Comparison of ENCODE assay signal across 8 mouse cellular contexts in the genomic region with DNA sequence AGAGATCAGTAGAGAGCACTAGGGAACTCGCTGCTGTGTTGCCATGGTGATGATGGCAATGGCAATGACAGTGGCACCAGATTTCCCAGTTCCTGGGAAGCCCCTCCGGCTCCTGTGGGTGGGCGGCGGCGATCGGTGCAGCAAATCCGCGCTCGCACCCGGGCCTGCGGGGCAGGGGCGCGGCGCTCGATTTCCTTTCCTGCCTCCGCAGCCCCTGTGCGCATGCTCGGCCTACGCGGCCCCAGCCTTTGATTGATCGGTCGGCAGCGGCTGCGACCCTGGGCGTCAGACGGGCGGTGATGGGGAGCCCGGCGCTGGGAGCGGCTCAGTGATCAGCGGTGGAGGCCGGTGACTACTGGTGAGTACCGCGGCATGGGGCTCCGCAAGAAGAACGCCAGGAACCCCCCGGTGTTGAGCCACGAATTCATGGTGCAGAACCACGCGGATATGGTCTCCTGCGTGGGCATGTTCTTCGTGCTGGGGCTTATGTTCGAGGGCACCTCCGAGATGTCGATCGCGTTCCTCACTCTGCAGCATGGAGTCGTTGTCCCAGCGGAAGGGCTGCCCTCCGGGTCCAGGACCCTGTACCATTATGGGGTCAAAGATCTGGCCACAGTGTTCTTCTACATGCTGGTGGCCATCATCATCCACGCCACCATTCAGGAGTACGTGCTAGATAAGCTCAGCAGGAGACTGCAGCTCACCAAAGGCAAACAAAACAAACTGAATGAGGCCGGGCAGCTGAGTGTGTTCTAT. TPM values are rescaled to one million over a fixed set of nuclear protein-coding genes. Genes with fewer than 3 reads are reported as not detected.
DNase-seq lines count a peak whose midpoint lies in the region; ATAC-seq and TF ChIP-seq lines count a peak whose summit lies in the region.

Gene Tram1l1 (plus strand): TSS at position 35 of the 756 bp plus-strand sequence.

- H3K4me3 ChIP-seq in lung, embryonic 14.5 days (ENCODE audit: low read depth, low read length) = peak within 1 kb of the TSS; percentile 60
- peak within 1 kb of the TSS; percentile 67 for H3K4me3 ChIP-seq in cortical plate, adult 2 months (ENCODE audit: insufficient read depth, low read length)
- peak within 1 kb of the TSS; percentile 50 for H3K4me3 ChIP-seq in kidney, postnatal 0 days (replicated peaks; ENCODE audit: low read depth, low read length)
- H3K4me3 ChIP-seq in limb, embryonic 15.5 days = peak within 1 kb of the TSS; percentile 65
- peak within 1 kb of the TSS; percentile 61 for H3K4me3 ChIP-seq in neural tube, embryonic 12.5 days

- TF ChIP-seq CTCF in lung, embryonic 14.5 days (IDR thresholded peaks at IDR 0.05; ENCODE audit: low read depth) = no peak
- no peak for TF ChIP-seq CTCF in cortical plate, adult 2 months (IDR thresholded peaks at IDR 0.05; ENCODE audit: extremely low read depth, insufficient read depth, low read length)
- TF ChIP-seq CTCF in kidney, postnatal 0 days (IDR thresholded peaks at IDR 0.05; ENCODE audit: low read depth) = no peak

- H3K4me1 ChIP-seq in lung, embryonic 14.5 days (ENCODE audit: insufficient read depth) = peaks cover 3% of the 10 kb centered on the region; the same call in 1 of the 2 replicates
- H3K4me1 ChIP-seq in cortical plate, adult 2 months (ENCODE audit: control insufficient read depth, insufficient read depth, low read length) = no peaks in the 10 kb centered on the region
- no peaks in the 10 kb centered on the region for H3K4me1 ChIP-seq in kidney, postnatal 0 days (replicated peaks; ENCODE audit: insufficient read depth, low read length)
- H3K4me1 ChIP-seq in limb, embryonic 15.5 days = 0 out of 2 replicates have a peak, but pooled peaks cover 3% of the 10 kb centered on the region
- H3K4me1 ChIP-seq in neural tube, embryonic 12.5 days = peaks cover 6% of the 10 kb centered on the region

- no peaks in the 10 kb centered on the region for H3K27me3 ChIP-seq in lung, embryonic 14.5 days (ENCODE audit: insufficient read depth, low read length)
- H3K27me3 ChIP-seq in kidney, postnatal 0 days (ENCODE audit: insufficient read depth, low read length) = no peaks in the 10 kb centered on the region
- no peaks in the 10 kb centered on the region for H3K27me3 ChIP-seq in limb, embryonic 15.5 days
- H3K27me3 ChIP-seq in neural tube, embryonic 12.5 days (replicated peaks) = no peaks in the 10 kb centered on the region

- H3K9ac ChIP-seq in lung, embryonic 14.5 days = peak within 1 kb of the TSS; percentile 65
- peak within 1 kb of the TSS; percentile 49 for H3K9ac ChIP-seq in kidney, postnatal 0 days (ENCODE audit: low read depth, low read length)
- peak within 1 kb of the TSS; percentile 64 for H3K9ac ChIP-seq in limb, embryonic 15.5 days
- H3K9ac ChIP-seq in neural tube, embryonic 12.5 days = peak within 1 kb of the TSS; percentile 74

- peak within 1 kb of the TSS; percentile 81 for H3K4me2 ChIP-seq in lung, embryonic 14.5 days
- peak within 1 kb of the TSS; percentile 76 for H3K4me2 ChIP-seq in kidney, postnatal 0 days (ENCODE audit: low read length)
- peak within 1 kb of the TSS; percentile 70 for H3K4me2 ChIP-seq in limb, embryonic 15.5 days
- H3K4me2 ChIP-seq in neural tube, embryonic 12.5 days (replicated peaks) = peak within 1 kb of the TSS; percentile 70

- TF ChIP-seq POLR2A in cortical plate, adult 2 months (IDR thresholded peaks at IDR 0.05; ENCODE audit: extremely low read depth, insufficient read depth, low read length) = peak; percentile 20; the same call in 1 of the 2 replicates

- peak; percentile 90 for DNase-seq in lung, embryonic 14.5 days
- DNase-seq in lung, adult 18-20 months = no peak
- DNase-seq in gastrocnemius, postnatal 4 days (ENCODE audit: low spot score in 2 of 2) = peak; percentile 21 to 56
- DNase-seq in kidney, postnatal 0 days (ENCODE audit: low spot score) = peak; percentile 82
- peak; percentile 23 for DNase-seq in urinary bladder, postnatal 25 days (ENCODE audit: low spot score)

- ATAC-seq in lung, embryonic 14.5 days (ENCODE audit: insufficient read depth) = peak; percentile 95
- peak; percentile 82 for ATAC-seq in kidney, postnatal 0 days (replicated peaks; ENCODE audit: low FRiP score, low read depth)
- ATAC-seq in limb, embryonic 15.5 days (ENCODE audit: insufficient number of reproducible peaks, low FRiP score, low TSS enrichment, low read depth) = peak; percentile 74
- ATAC-seq in neural tube, embryonic 12.5 days (ENCODE audit: low FRiP score, low read depth) = peak; percentile 96

- H3K27ac ChIP-seq in lung, embryonic 14.5 days (ENCODE audit: low read depth) = no peak within 1 kb of the TSS
- peak within 1 kb of the TSS; percentile 70; the same call in 1 of the 2 replicates for H3K27ac ChIP-seq in cortical plate, adult 2 months (ENCODE audit: insufficient read depth, low read length)
- H3K27ac ChIP-seq in kidney, postnatal 0 days = no peak within 1 kb of the TSS
- no peak within 1 kb of the TSS for H3K27ac ChIP-seq in limb, embryonic 15.5 days
- H3K27ac ChIP-seq in neural tube, embryonic 12.5 days = peak within 1 kb of the TSS; percentile 66

- WGBS in lung, embryonic 14.5 days = 2% methylated on average over 53 of the region's 53 CpGs
- WGBS in kidney, postnatal 0 days = 3% methylated on average over 50 of the region's 53 CpGs
- 3% methylated on average over 53 of the region's 53 CpGs for WGBS in limb, embryonic 15.5 days
- WGBS in neural tube, embryonic 12.5 days = 3% methylated on average over 53 of the region's 53 CpGs

- H3K36me3 ChIP-seq in lung, embryonic 14.5 days (ENCODE audit: insufficient read depth) = no peaks in the 10 kb centered on the region
- no peaks in the 10 kb centered on the region for H3K36me3 ChIP-seq in kidney, postnatal 0 days (ENCODE audit: insufficient read depth, low read length)
- H3K36me3 ChIP-seq in limb, embryonic 15.5 days = no peaks in the 10 kb centered on the region
- no peaks in the 10 kb centered on the region for H3K36me3 ChIP-seq in neural tube, embryonic 12.5 days

- H3K9me3 ChIP-seq in lung, embryonic 14.5 days (ENCODE audit: low read depth, low read length) = no peaks in the 10 kb centered on the region
- H3K9me3 ChIP-seq in kidney, postnatal 0 days (replicated peaks; ENCODE audit: low read length) = no peaks in the 10 kb centered on the region
- H3K9me3 ChIP-seq in limb, embryonic 15.5 days = no peaks in the 10 kb centered on the region
- no peaks in the 10 kb centered on the region for H3K9me3 ChIP-seq in neural tube, embryonic 12.5 days

RNA-seq across cellular contexts. Expression of gene Tram1l1, which starts in this region (rescaled TPM):
- polyA plus RNA-seq in lung, embryonic 14.5 days (2014; fragmentation: Nextera tagmentation; extraction: Ambion mirVana) = 7.7 and 7.9 TPM in 2 replicates
- polyA plus RNA-seq in cortical plate, adult 2 months (2012; rRNA removed) = 16.1 and 16.4 TPM in 2 replicates
- total RNA-seq in gastrocnemius, postnatal 4 days (2021) = 1 to 10 TPM; 1.0 to 1.6 TPM
- 4.8 and 5.4 TPM in 2 replicates for polyA plus RNA-seq in kidney, postnatal 0 days (2015; fragmentation: Nextera tagmentation; extraction: Ambion mirVana)
- 9.2 and 10.8 TPM in 2 replicates for polyA plus RNA-seq in limb, embryonic 15.5 days (2015; fragmentation: Nextera tagmentation; extraction: Ambion mirVana)
- 33.7 and 36.3 TPM in 2 replicates for polyA plus RNA-seq in neural tube, embryonic 12.5 days (2016; fragmentation: Nextera tagmentation; extraction: Ambion mirVana)

Comparison
In these comparisons a context has a peak if more than half of its experiments do, and no peak if none do; other contexts are left out.
1. DNase-seq: peak in lung, embryonic 14.5 days (single experiment), gastrocnemius, postnatal 4 days (2 of 2), kidney, postnatal 0 days (single experiment) and urinary bladder, postnatal 25 days (single experiment); none in lung, adult 18-20 months (0 of 2).
2. H3K27ac ChIP-seq: peak in cortical plate, adult 2 months (single experiment) and neural tube, embryonic 12.5 days (single experiment); none in lung, embryonic 14.5 days (single experiment), kidney, postnatal 0 days (single experiment) and limb, embryonic 15.5 days (single experiment).
3. Peak in every context shown above with its lines, with median percentiles within 50 percentile points of each other: ATAC-seq, H3K4me2 ChIP-seq, H3K4me3 ChIP-seq and H3K9ac ChIP-seq.